In genomic region chr14:105802529-105803280, GRCm38 (mm10) we compare ENCODE assay signal across 8 mouse cellular contexts.
DNase-seq lines count a peak whose midpoint lies in the region; ATAC-seq and TF ChIP-seq lines count a peak whose summit lies in the region.

No protein-coding gene starts in this region.

- H3K9me3 ChIP-seq in forebrain, embryonic 15.5 days: no peaks in the 10 kb centered on the region
- no peaks in the 10 kb centered on the region for H3K9me3 ChIP-seq in lung, embryonic 15.5 days

- H3K4me2 ChIP-seq in forebrain, embryonic 15.5 days (replicated peaks): peak overlapping the region; percentile 17; the same call in 1 of the 2 replicates
- peak overlapping the region; percentile 47 for H3K4me2 ChIP-seq in lung, embryonic 15.5 days

- WGBS in forebrain, embryonic 15.5 days: 22% methylated on average over 18 of the region's 18 CpGs
- WGBS in lung, embryonic 15.5 days: 8% methylated on average over 18 of the region's 18 CpGs

- no peak for ATAC-seq in forebrain, embryonic 15.5 days (replicated peaks)
- ATAC-seq in lung, embryonic 15.5 days (ENCODE audit: borderline replicate concordance, extremely low read depth, low FRiP score, low TSS enrichment): peak; percentile 82

- TF ChIP-seq CTCF in gastrocnemius, adult 2 months (IDR thresholded peaks at IDR 0.05): no peak

- H3K27me3 ChIP-seq in forebrain, embryonic 15.5 days: 0 out of 2 replicates have a peak, but pooled peaks cover 6% of the 10 kb centered on the region
- H3K27me3 ChIP-seq in lung, embryonic 15.5 days: no peaks in the 10 kb centered on the region

- peak; percentile 36 for DNase-seq in ZHBTc4 (ENCODE audit: low read depth, low spot score)
- DNase-seq in kidney, adult 8-10 months: peak; percentile 48 to 59
- peak; percentile 28 for DNase-seq in retina, postnatal 1 day
- DNase-seq in right cerebral cortex, postnatal 4 days: no peak
- DNase-seq in gastrocnemius, adult 2 months: no peak
- no peak for DNase-seq in frontal cortex, postnatal 14 days (ENCODE audit: low spot score in 2 of 2)

- no peak overlapping the region for H3K9ac ChIP-seq in forebrain, embryonic 15.5 days (replicated peaks)
- H3K9ac ChIP-seq in lung, embryonic 15.5 days: no peak overlapping the region

- no peak overlapping the region for H3K4me3 ChIP-seq in forebrain, embryonic 15.5 days
- peak overlapping the region; percentile 12; the same call in 1 of the 2 replicates for H3K4me3 ChIP-seq in lung, embryonic 15.5 days
- no peak overlapping the region for H3K4me3 ChIP-seq in gastrocnemius, adult 2 months

- peaks cover 7% of the 10 kb centered on the region for H3K4me1 ChIP-seq in forebrain, embryonic 15.5 days
- peaks cover 17% of the 10 kb centered on the region; the same call in 1 of the 2 replicates for H3K4me1 ChIP-seq in lung, embryonic 15.5 days

- intact Hi-C loops in gastrocnemius, adult 2 months (cut with DNase I): no loop called here

- no peaks in the 10 kb centered on the region for H3K36me3 ChIP-seq in forebrain, embryonic 15.5 days
- no peaks in the 10 kb centered on the region for H3K36me3 ChIP-seq in lung, embryonic 15.5 days

- no peak overlapping the region for H3K27ac ChIP-seq in forebrain, embryonic 15.5 days (replicated peaks)
- peak overlapping the region; percentile 96 for H3K27ac ChIP-seq in lung, embryonic 15.5 days
- H3K27ac ChIP-seq in gastrocnemius, adult 2 months: no peak overlapping the region

Comparison
In these comparisons a context has a peak if more than half of its experiments do, and no peak if none do; other contexts are left out.
1. DNase-seq: peak in ZHBTc4 (single experiment), kidney, adult 8-10 months (2 of 2) and retina, postnatal 1 day (single experiment); none in right cerebral cortex, postnatal 4 days (single experiment), gastrocnemius, adult 2 months (single experiment) and frontal cortex, postnatal 14 days (0 of 2).